Mouse (Mus musculus) limb, embryonic 13.5 days (tissue): ENCODE data around the gene Mybpc1. TPM values are rescaled to one million over a fixed set of nuclear protein-coding genes. Genes with fewer than 3 reads are reported as not detected.

Source experiments
- ATAC-seq: fragments of 200-750 bp; cut with Nextera tagmentation; 2 replicates; pipeline ENCODE4 v1.8.0; 2017; ENCODE audit warnings: low read depth, moderate number of reproducible peaks, moderate TSS enrichment; ENCODE audit not compliant: low FRiP score
- H3K27ac ChIP-seq: fragments of 300-500 bp; sonication (generic); 2 replicates; pipeline ENCODE4 v1.5.1; 2015; ENCODE audit warnings: inconsistent platforms, mild to moderate bottlenecking, moderate library complexity
- H3K27me3 ChIP-seq: fragments of 300-500 bp; sonication (generic); 2 replicates; pipeline ENCODE4 v1.6.1; 2015; ENCODE audit warnings: mild to moderate bottlenecking, inconsistent platforms
- H3K36me3 ChIP-seq: fragments of 300-500 bp; sonication (generic); 2 replicates; pipeline ENCODE4 v1.6.1; 2015; ENCODE audit warnings: inconsistent platforms, mild to moderate bottlenecking, moderate library complexity
- H3K4me1 ChIP-seq: fragments of 300-500 bp; sonication (generic); 2 replicates; pipeline ENCODE4 v1.6.1; 2015; ENCODE audit warnings: inconsistent platforms
- H3K4me2 ChIP-seq: fragments of 300-500 bp; sonication (generic); replicated peaks from 2 replicates; pipeline ENCODE4 v1.6.1; 2015; ENCODE audit warnings: inconsistent platforms, mild to moderate bottlenecking, moderate library complexity
- H3K4me3 ChIP-seq: fragments of 300-500 bp; sonication (generic); 2 replicates; pipeline ENCODE4 v1.5.1; 2015; ENCODE audit warnings: moderate library complexity, mild to moderate bottlenecking, inconsistent platforms
- H3K9ac ChIP-seq: fragments of 300-500 bp; sonication (generic); 2 replicates; pipeline ENCODE4 v1.6.1; 2015; ENCODE audit warnings: mild to moderate bottlenecking, inconsistent platforms
- H3K9me3 ChIP-seq: fragments of 300-500 bp; sonication (generic); 2 replicates; pipeline ENCODE4 v1.6.1; 2016; ENCODE audit warnings: inconsistent platforms
- WGBS: fragments of 180-500 bp; shearing (Covaris S2); methylation state at CpG from one replicate; pipeline ENCODE4 v1.1.7; 2015; 5-methylcytosine and 5-hydroxymethylcytosine counted together
- polyA plus RNA-seq: library from polyadenylated mRNA; unstranded; fragments of >200 nt; fragmentation: Nextera tagmentation; extraction: Ambion mirVana; gene quantifications from 2 replicates; pipeline ENCODE4 v1.2.1, GENCODE M21; 2015

The Mybpc1 gene
- polyA plus RNA-seq, 1 experiment from 2014 or later = 42.1 TPM

GRCm38 (mm10) chr10:88603256-88603655 lies 1.7 kb downstream of the Mybpc1 start:
- peaks cover 21% of the 10 kb centered on the region for H3K4me1 ChIP-seq
- H3K27ac ChIP-seq = no peak overlapping the region
- H3K4me2 ChIP-seq = 0 out of 2 replicates have a peak overlapping the region, but pooled peaks have one; percentile 9
- no peaks in the 10 kb centered on the region for H3K36me3 ChIP-seq
- no peak for ATAC-seq
- 12% methylated on average over 5 of the region's 5 CpGs for WGBS
- no peak overlapping the region for H3K9ac ChIP-seq
- no peak overlapping the region for H3K4me3 ChIP-seq
- H3K9me3 ChIP-seq = no peaks in the 10 kb centered on the region
- no peaks in the 10 kb centered on the region for H3K27me3 ChIP-seq

GRCm38 (mm10) chr10:88600591-88600990 lies 4.4 kb downstream of the Mybpc1 start:
- Histone ChIP-seq H3K36me3 (no peaks in the 10 kb centered on the region), H3K9me3 (no peaks in the 10 kb centered on the region), H3K9ac (no peak overlapping the region), H3K4me2 (no peak overlapping the region), H3K4me1 (peaks cover 10% of the 10 kb centered on the region), H3K27ac (no peak overlapping the region), H3K27me3 (no peaks in the 10 kb centered on the region), H3K4me3 (no peak overlapping the region)
- ATAC-seq = no peak
- WGBS = 89% methylated on average over 7 of the region's 7 CpGs

- 0 out of 2 replicates have a peak, but pooled peaks cover 5% of the 10 kb centered on the region for H3K4me1 ChIP-seq
- 83% methylated on average over 4 of the region's 4 CpGs for WGBS
- no peaks in the 10 kb centered on the region for H3K36me3 ChIP-seq
- H3K4me2 ChIP-seq = no peak overlapping the region
- H3K9me3 ChIP-seq = no peaks in the 10 kb centered on the region
- no peak overlapping the region for H3K9ac ChIP-seq
- H3K27me3 ChIP-seq = no peaks in the 10 kb centered on the region
- H3K27ac ChIP-seq = no peak overlapping the region
- no peak for ATAC-seq
- H3K4me3 ChIP-seq = no peak overlapping the region
Measured at GRCm38 (mm10) chr10:88592316-88592715, 12.6 kb downstream of the Mybpc1 start.

GRCm38 (mm10) chr10:88591042-88591441 lies 13.9 kb downstream of the Mybpc1 start:
- Histone ChIP-seq H3K27me3 (no peaks in the 10 kb centered on the region), H3K9me3 (no peaks in the 10 kb centered on the region), H3K4me2 (no peak overlapping the region), H3K4me3 (no peak overlapping the region), H3K27ac (no peak overlapping the region), H3K9ac (no peak overlapping the region), H3K4me1 (0 out of 2 replicates have a peak, but pooled peaks cover 5% of the 10 kb centered on the region), H3K36me3 (no peaks in the 10 kb centered on the region)
- ATAC-seq = no peak
- WGBS = 68% methylated on average over 12 of the region's 12 CpGs

- no peaks in the 10 kb centered on the region for H3K36me3 ChIP-seq
- no peak overlapping the region for H3K27ac ChIP-seq
- no peak overlapping the region for H3K4me3 ChIP-seq
- no peak overlapping the region for H3K4me2 ChIP-seq
- H3K27me3 ChIP-seq = no peaks in the 10 kb centered on the region
- no peaks in the 10 kb centered on the region for H3K9me3 ChIP-seq
- H3K9ac ChIP-seq = no peak overlapping the region
- no peak for ATAC-seq
- no peaks in the 10 kb centered on the region for H3K4me1 ChIP-seq
- 86% methylated on average over 11 of the region's 11 CpGs for whole genome bisulfite sequencing
Measured at GRCm38 (mm10) chr10:88584469-88584868, 20.5 kb downstream of the Mybpc1 start.

- no peak overlapping the region for H3K4me3 ChIP-seq
- ATAC-seq = no peak
- no peaks in the 10 kb centered on the region for H3K4me1 ChIP-seq
- no peak overlapping the region for H3K9ac ChIP-seq
- H3K36me3 ChIP-seq = no peaks in the 10 kb centered on the region
- H3K4me2 ChIP-seq = no peak overlapping the region
- 85% methylated on average over 5 of the region's 5 CpGs for WGBS
- no peaks in the 10 kb centered on the region for H3K9me3 ChIP-seq
- H3K27ac ChIP-seq = no peak overlapping the region
- no peaks in the 10 kb centered on the region for H3K27me3 ChIP-seq
Measured at GRCm38 (mm10) chr10:88580786-88581185, 24.2 kb downstream of the Mybpc1 start.

- no peak overlapping the region for H3K27ac ChIP-seq
- WGBS = 80% methylated on average over 4 of the region's 4 CpGs
- no peaks in the 10 kb centered on the region for H3K9me3 ChIP-seq
- ATAC-seq = no peak
- no peaks in the 10 kb centered on the region for H3K27me3 ChIP-seq
- no peak overlapping the region for H3K4me2 ChIP-seq
- no peaks in the 10 kb centered on the region for H3K4me1 ChIP-seq
- H3K9ac ChIP-seq = no peak overlapping the region
- H3K36me3 ChIP-seq = no peaks in the 10 kb centered on the region
- H3K4me3 ChIP-seq = no peak overlapping the region
Measured at GRCm38 (mm10) chr10:88578651-88579050, 26.3 kb downstream of the Mybpc1 start.

- Histone ChIP-seq H3K4me3 (no peak overlapping the region), H3K4me1 (no peaks in the 10 kb centered on the region), H3K36me3 (no peaks in the 10 kb centered on the region), H3K4me2 (no peak overlapping the region), H3K9me3 (no peaks in the 10 kb centered on the region), H3K27me3 (no peaks in the 10 kb centered on the region), H3K9ac (no peak overlapping the region), H3K27ac (no peak overlapping the region)
- ATAC-seq = no peak
- 89% methylated on average over 8 of the region's 8 CpGs for WGBS
Measured at GRCm38 (mm10) chr10:88574115-88574635, 30.8 kb downstream of the Mybpc1 start.

GRCm38 (mm10) chr10:88572123-88572522 lies 32.8 kb downstream of the Mybpc1 start:
- no peaks in the 10 kb centered on the region for H3K27me3 ChIP-seq
- no peak for ATAC-seq
- H3K4me3 ChIP-seq = no peak overlapping the region
- H3K27ac ChIP-seq = no peak overlapping the region
- H3K4me2 ChIP-seq = no peak overlapping the region
- H3K4me1 ChIP-seq = no peaks in the 10 kb centered on the region
- 84% methylated on average over 5 of the region's 5 CpGs for WGBS
- no peaks in the 10 kb centered on the region for H3K36me3 ChIP-seq
- H3K9ac ChIP-seq = no peak overlapping the region
- H3K9me3 ChIP-seq = no peaks in the 10 kb centered on the region

GRCm38 (mm10) chr10:88557046-88557445 lies 47.9 kb downstream of the Mybpc1 start:
- no peaks in the 10 kb centered on the region for H3K27me3 ChIP-seq
- H3K9me3 ChIP-seq = no peaks in the 10 kb centered on the region
- no peak overlapping the region for H3K4me3 ChIP-seq
- H3K27ac ChIP-seq = no peak overlapping the region
- no peak for ATAC-seq
- H3K4me2 ChIP-seq = no peak overlapping the region
- H3K4me1 ChIP-seq = no peaks in the 10 kb centered on the region
- H3K9ac ChIP-seq = no peak overlapping the region
- no peaks in the 10 kb centered on the region for H3K36me3 ChIP-seq
- WGBS = 89% methylated on average over 6 of the region's 6 CpGs

- H3K4me2 ChIP-seq = no peak overlapping the region
- no peak for ATAC-seq
- WGBS = 95% methylated on average over 2 of the region's 2 CpGs
Measured at GRCm38 (mm10) chr10:88552738-88553137, 52.2 kb downstream of the Mybpc1 start.

GRCm38 (mm10) chr10:88550225-88550624 lies 54.7 kb downstream of the Mybpc1 start:
- H3K27me3 ChIP-seq = no peaks in the 10 kb centered on the region
- H3K36me3 ChIP-seq = no peaks in the 10 kb centered on the region
- no peaks in the 10 kb centered on the region for H3K9me3 ChIP-seq
- H3K4me2 ChIP-seq = no peak overlapping the region
- H3K4me3 ChIP-seq = no peak overlapping the region
- H3K27ac ChIP-seq = no peak overlapping the region
- no peak for ATAC-seq
- H3K9ac ChIP-seq = no peak overlapping the region
- no peaks in the 10 kb centered on the region for H3K4me1 ChIP-seq
- 79% methylated on average over 3 of the region's 3 CpGs for WGBS

More at GRCm38 (mm10) chr10:88552738-88553137, 52.2 kb downstream of the Mybpc1 start:
- no peak overlapping the region for H3K27ac ChIP-seq
- no peak overlapping the region for H3K4me3 ChIP-seq
- H3K9ac ChIP-seq = no peak overlapping the region
- no peaks in the 10 kb centered on the region for H3K27me3 ChIP-seq
- H3K36me3 ChIP-seq = no peaks in the 10 kb centered on the region
- H3K9me3 ChIP-seq = no peaks in the 10 kb centered on the region
- H3K4me1 ChIP-seq = no peaks in the 10 kb centered on the region

- peaks cover 5% of the 10 kb centered on the region; the same call in 1 of the 2 replicates for H3K9me3 ChIP-seq
- WGBS = 61% methylated on average over 2 of the region's 2 CpGs
Measured at GRCm38 (mm10) chr10:88547635-88548034, 57.3 kb downstream of the Mybpc1 start.

More at GRCm38 (mm10) chr10:88547635-88548034, 57.3 kb downstream of the Mybpc1 start:
- no peaks in the 10 kb centered on the region for H3K27me3 ChIP-seq
- no peak overlapping the region for H3K27ac ChIP-seq
- no peaks in the 10 kb centered on the region for H3K4me1 ChIP-seq
- no peaks in the 10 kb centered on the region for H3K36me3 ChIP-seq
- ATAC-seq = no peak
- no peak overlapping the region for H3K4me2 ChIP-seq
- H3K4me3 ChIP-seq = no peak overlapping the region
- no peak overlapping the region for H3K9ac ChIP-seq
